In the genomic region with DNA sequence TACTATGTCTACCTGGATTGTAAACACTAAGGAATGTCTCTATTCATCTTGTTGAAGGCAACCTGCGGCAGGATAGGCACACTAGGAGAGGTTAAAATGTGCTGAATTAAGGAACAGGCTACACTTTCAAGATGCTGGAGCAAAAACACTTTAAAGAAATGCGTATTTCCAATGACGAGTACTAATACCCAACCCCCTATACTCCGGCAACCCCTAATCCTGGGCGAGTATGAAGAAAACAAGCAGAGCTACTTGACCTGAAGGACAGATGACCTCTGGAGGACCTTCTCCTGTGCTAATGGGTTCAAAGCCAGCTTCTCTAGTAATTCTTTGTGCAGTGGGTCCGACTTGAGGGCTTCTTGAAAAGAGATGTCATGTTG, we compare ENCODE assay signal across 9 mouse cellular contexts. TPM values are rescaled to one million over a fixed set of nuclear protein-coding genes. Genes with fewer than 3 reads are reported as not detected.
DNase-seq lines count a peak whose midpoint lies in the region; ATAC-seq and TF ChIP-seq lines count a peak whose summit lies in the region.
"Had no signal": no experiment of that assay in that cellular context is flagged by ENCODE, and none has a peak within 500 bp of the region (broad histone marks: within the 10 kb centered on the region; RNA-seq: fewer than 3 reads in every experiment).

No protein-coding gene starts in this region.

- peak overlapping the region; percentile 96 for H3K4me2 ChIP-seq in lung, embryonic 14.5 days
- peak overlapping the region; percentile 97 for H3K4me2 ChIP-seq in embryonic facial prominence, embryonic 14.5 days (ENCODE audit: low read depth, low read length)
- H3K4me2 ChIP-seq in intestine, embryonic 16.5 days (ENCODE audit: low read depth, low read length): peak overlapping the region; percentile 82
- peak overlapping the region; percentile 100 for H3K4me2 ChIP-seq in neural tube, embryonic 13.5 days

- 12% methylated on average over 6 of the region's 6 CpGs for WGBS in lung, embryonic 14.5 days
- 19% methylated on average over 6 of the region's 6 CpGs for WGBS in embryonic facial prominence, embryonic 14.5 days
- 14% methylated on average over 6 of the region's 6 CpGs for WGBS in intestine, embryonic 16.5 days
- 37% methylated on average over 6 of the region's 6 CpGs for WGBS in neural tube, embryonic 13.5 days

- no peak for TF ChIP-seq CTCF in lung, embryonic 14.5 days (IDR thresholded peaks at IDR 0.05; ENCODE audit: low read depth)

- DNase-seq in lung, embryonic 14.5 days: no peak
- DNase-seq in lung, postnatal 36 days: no peak
- no peak for DNase-seq in embryonic facial prominence, embryonic 14.5 days (ENCODE audit: low spot score)
- DNase-seq in retina, postnatal 1 day: no peak
- DNase-seq in gastrocnemius, adult 8-10 months (ENCODE audit: low spot score in 2 of 2): no peak

- no peaks in the 10 kb centered on the region for H3K9me3 ChIP-seq in lung, embryonic 14.5 days (ENCODE audit: low read depth, low read length)
- no peaks in the 10 kb centered on the region for H3K9me3 ChIP-seq in embryonic facial prominence, embryonic 14.5 days (ENCODE audit: control insufficient read depth, low read length)
- no peaks in the 10 kb centered on the region for H3K9me3 ChIP-seq in intestine, embryonic 16.5 days (ENCODE audit: control insufficient read depth, low read length)
- H3K9me3 ChIP-seq in neural tube, embryonic 13.5 days: no peaks in the 10 kb centered on the region

- no peak for ATAC-seq in lung, embryonic 14.5 days (ENCODE audit: insufficient read depth)
- no peak for ATAC-seq in embryonic facial prominence, embryonic 14.5 days (ENCODE audit: low read depth)
- no peak for ATAC-seq in intestine, embryonic 16.5 days
- no peak for ATAC-seq in neural tube, embryonic 13.5 days (ENCODE audit: low read depth)
- no peak for ATAC-seq in activated CD4-positive, CD25-positive, alpha-beta regulatory T cell, adult 4 months

- H3K4me3 ChIP-seq in lung, embryonic 14.5 days (ENCODE audit: low read depth, low read length): peak overlapping the region; percentile 93
- H3K4me3 ChIP-seq in embryonic facial prominence, embryonic 14.5 days (ENCODE audit: low read depth, low read length): peak overlapping the region; percentile 90
- H3K4me3 ChIP-seq in intestine, embryonic 16.5 days (ENCODE audit: low read length): peak overlapping the region; percentile 88
- H3K4me3 ChIP-seq in neural tube, embryonic 13.5 days: peak overlapping the region; percentile 99

- H3K9ac ChIP-seq in lung, embryonic 14.5 days: peak overlapping the region; percentile 77
- H3K9ac ChIP-seq in embryonic facial prominence, embryonic 14.5 days (ENCODE audit: low read depth, low read length): peak overlapping the region; percentile 85
- H3K9ac ChIP-seq in intestine, embryonic 16.5 days (ENCODE audit: low read depth, low read length): peak overlapping the region; percentile 87
- H3K9ac ChIP-seq in neural tube, embryonic 13.5 days: peak overlapping the region; percentile 93

- H3K36me3 ChIP-seq in lung, embryonic 14.5 days (ENCODE audit: insufficient read depth): peaks cover 28% of the 10 kb centered on the region
- peaks cover 23% of the 10 kb centered on the region for H3K36me3 ChIP-seq in embryonic facial prominence, embryonic 14.5 days (ENCODE audit: control insufficient read depth, insufficient read depth, low read length)
- no peaks in the 10 kb centered on the region; the same call in 1 of the 2 replicates for H3K36me3 ChIP-seq in intestine, embryonic 16.5 days (ENCODE audit: control insufficient read depth, insufficient read depth, low read length)
- peaks cover 26% of the 10 kb centered on the region for H3K36me3 ChIP-seq in neural tube, embryonic 13.5 days

- no peaks in the 10 kb centered on the region for H3K27me3 ChIP-seq in lung, embryonic 14.5 days (ENCODE audit: insufficient read depth, low read length)
- H3K27me3 ChIP-seq in embryonic facial prominence, embryonic 14.5 days (replicated peaks; ENCODE audit: control insufficient read depth, insufficient read depth, low read length): no peaks in the 10 kb centered on the region
- H3K27me3 ChIP-seq in intestine, embryonic 16.5 days (replicated peaks; ENCODE audit: control insufficient read depth, insufficient read depth, low read length): no peaks in the 10 kb centered on the region
- 0 out of 2 replicates have a peak, but pooled peaks cover 6% of the 10 kb centered on the region for H3K27me3 ChIP-seq in neural tube, embryonic 13.5 days

- peak overlapping the region; percentile 87; the same call in 1 of the 2 replicates for H3K27ac ChIP-seq in lung, embryonic 14.5 days (ENCODE audit: low read depth)
- no peak overlapping the region for H3K27ac ChIP-seq in embryonic facial prominence, embryonic 14.5 days (replicated peaks; ENCODE audit: low read depth, low read length)
- H3K27ac ChIP-seq in intestine, embryonic 16.5 days (ENCODE audit: low read length): peak overlapping the region; percentile 92
- H3K27ac ChIP-seq in neural tube, embryonic 13.5 days (replicated peaks): no peak overlapping the region

- peaks cover 9% of the 10 kb centered on the region for H3K4me1 ChIP-seq in lung, embryonic 14.5 days (ENCODE audit: insufficient read depth)
- peaks cover 18% of the 10 kb centered on the region for H3K4me1 ChIP-seq in embryonic facial prominence, embryonic 14.5 days (ENCODE audit: control insufficient read depth, insufficient read depth, low read length)
- peaks cover 8% of the 10 kb centered on the region; the same call in 1 of the 2 replicates for H3K4me1 ChIP-seq in intestine, embryonic 16.5 days (ENCODE audit: control insufficient read depth, insufficient read depth, low read length)
- peaks cover 35% of the 10 kb centered on the region for H3K4me1 ChIP-seq in neural tube, embryonic 13.5 days (replicated peaks)

RNA-seq across cellular contexts. Expression of gene Pde12, which starts 1.7 kb away (rescaled TPM):
- polyA plus RNA-seq in lung, embryonic 14.5 days (2014; fragmentation: Nextera tagmentation; extraction: Ambion mirVana): 10.6 and 11.5 TPM in 2 replicates
- polyA plus RNA-seq in embryonic facial prominence, embryonic 14.5 days (2014; fragmentation: Nextera tagmentation; extraction: Ambion mirVana): 9.6 and 10.1 TPM in 2 replicates
- polyA plus RNA-seq in intestine, embryonic 16.5 days (2015; fragmentation: Nextera tagmentation; extraction: Ambion mirVana): 8.9 and 9.8 TPM in 2 replicates
- 11.5 and 12.2 TPM in 2 replicates for polyA plus RNA-seq in neural tube, embryonic 13.5 days (2015; fragmentation: Nextera tagmentation; extraction: Ambion mirVana)
- polyA plus RNA-seq in activated CD4-positive, CD25-positive, alpha-beta regulatory T cell, adult 4 months (2017; shearing (Covaris generic)): 1 to 10 TPM; 4.8 to 4.9 TPM
- 1 to 10 TPM; 3.7 to 4.7 (median 4.0) TPM for total RNA-seq in gastrocnemius, adult 8-10 months (2022)

RNA-seq across cellular contexts. Expression of gene Dnah12, which starts 25.1 kb away (rescaled TPM):
- polyA plus RNA-seq in lung, embryonic 14.5 days (2014; fragmentation: Nextera tagmentation; extraction: Ambion mirVana): 0.11 and 0.15 TPM in 2 replicates
- 0.22 and 0.61 TPM in 2 replicates for polyA plus RNA-seq in embryonic facial prominence, embryonic 14.5 days (2014; fragmentation: Nextera tagmentation; extraction: Ambion mirVana)
- polyA plus RNA-seq in intestine, embryonic 16.5 days (2015; fragmentation: Nextera tagmentation; extraction: Ambion mirVana): 0.06 and 0.07 TPM in 2 replicates
- polyA plus RNA-seq in neural tube, embryonic 13.5 days (2015; fragmentation: Nextera tagmentation; extraction: Ambion mirVana): 0.01 TPM in 1 of 2 replicates, not detected in the other
- polyA plus RNA-seq in activated CD4-positive, CD25-positive, alpha-beta regulatory T cell, adult 4 months (2017; shearing (Covaris generic)): not detected
- not detected for total RNA-seq in gastrocnemius, adult 8-10 months (2022)
- polyA plus RNA-seq: large intestine, adult 2 months had no signal

RNA-seq across cellular contexts. Expression of gene Arf4, which starts 30.1 kb away (rescaled TPM):
- polyA plus RNA-seq in lung, embryonic 14.5 days (2014; fragmentation: Nextera tagmentation; extraction: Ambion mirVana): 586 and 611 TPM in 2 replicates
- 692 and 697 TPM in 2 replicates for polyA plus RNA-seq in embryonic facial prominence, embryonic 14.5 days (2014; fragmentation: Nextera tagmentation; extraction: Ambion mirVana)
- 615 and 619 TPM in 2 replicates for polyA plus RNA-seq in intestine, embryonic 16.5 days (2015; fragmentation: Nextera tagmentation; extraction: Ambion mirVana)
- polyA plus RNA-seq in neural tube, embryonic 13.5 days (2015; fragmentation: Nextera tagmentation; extraction: Ambion mirVana): 647 and 651 TPM in 2 replicates
- polyA plus RNA-seq in activated CD4-positive, CD25-positive, alpha-beta regulatory T cell, adult 4 months (2017; shearing (Covaris generic)): 100 to 1,000 TPM; 244 to 255 TPM
- total RNA-seq in gastrocnemius, adult 8-10 months (2022): 10 to 100 TPM; 21.4 to 35.6 (median 25.4) TPM

Comparison
In these comparisons a context has a peak if more than half of its experiments do, and no peak if none do; other contexts are left out.
1. H3K27ac ChIP-seq: peak in lung, embryonic 14.5 days (single experiment) and intestine, embryonic 16.5 days (single experiment); none in embryonic facial prominence, embryonic 14.5 days (single experiment) and neural tube, embryonic 13.5 days (single experiment).
2. Peak in every context shown above with its lines, with median percentiles within 50 percentile points of each other: H3K4me2 ChIP-seq, H3K4me3 ChIP-seq and H3K9ac ChIP-seq.